Mouse (Mus musculus) T-helper 17 cell (primary cell): ENCODE measurements around the gene Ank3.

ENCODE experiments used
- in situ Hi-C, 2 experiments: fragments of 300-600 bp; cut with MboI, MseI; formaldehyde crosslinking; loops; 1 replicate in 1 of 2; 2 replicates in 1 of 2; pipeline ENCODE4 v1.15.1; 2025; ENCODE audit warnings: high pct_unique_total_duplicates in 2 of 2

Ank3 gene

GRCm38 (mm10) chr10:69399814-69400385 is 1.3 kb downstream of the Ank3 start:
- in situ Hi-C loops: no loop called here

DNA sequence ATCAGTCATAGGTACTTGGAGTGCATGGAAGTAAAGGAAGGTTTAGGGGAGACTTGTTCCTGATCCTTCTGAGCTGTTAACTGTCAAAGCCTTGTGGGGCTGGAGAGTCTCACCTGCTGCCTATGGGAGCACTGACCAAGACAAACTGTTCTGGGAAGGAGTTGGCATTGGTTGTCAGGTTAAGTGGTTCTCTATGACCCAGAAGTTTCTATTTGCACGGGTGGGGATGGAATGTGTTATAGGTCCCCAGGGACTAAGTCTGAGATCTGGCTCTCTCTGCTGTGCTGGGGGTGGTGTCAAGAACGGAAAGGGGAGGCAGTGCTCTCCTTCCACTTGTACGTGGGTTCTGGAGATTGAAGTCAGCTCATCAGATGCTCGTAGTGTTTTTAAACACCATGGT is 6.9 kb downstream of the Ank3 start:
- in situ Hi-C loops: no loop called here

DNA sequence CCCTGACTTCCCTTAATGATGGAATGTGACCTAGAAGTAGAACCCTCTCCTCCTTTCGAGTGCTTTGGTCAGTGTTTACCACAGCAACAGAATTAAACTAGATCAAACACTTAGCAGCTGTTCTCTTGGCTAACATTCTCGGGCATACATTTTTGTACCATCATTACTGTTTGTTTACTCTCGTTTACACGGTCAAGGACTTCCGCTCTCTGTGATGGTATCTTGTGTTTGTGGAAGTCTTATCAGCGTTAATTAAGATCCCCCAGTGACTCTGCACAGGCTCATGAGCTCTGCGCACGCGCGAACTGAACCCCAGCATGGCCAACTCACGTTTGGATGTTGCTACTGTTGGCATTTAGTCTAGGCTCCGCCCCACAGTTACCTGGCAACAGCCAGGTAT is 16.3 kb downstream of the Ank3 start:
- in situ Hi-C loops: no loop called here

- in situ Hi-C loops: no loop called here
Observed at GRCm38 (mm10) chr10:69418716-69419115, 20.1 kb downstream of the Ank3 start.

DNA sequence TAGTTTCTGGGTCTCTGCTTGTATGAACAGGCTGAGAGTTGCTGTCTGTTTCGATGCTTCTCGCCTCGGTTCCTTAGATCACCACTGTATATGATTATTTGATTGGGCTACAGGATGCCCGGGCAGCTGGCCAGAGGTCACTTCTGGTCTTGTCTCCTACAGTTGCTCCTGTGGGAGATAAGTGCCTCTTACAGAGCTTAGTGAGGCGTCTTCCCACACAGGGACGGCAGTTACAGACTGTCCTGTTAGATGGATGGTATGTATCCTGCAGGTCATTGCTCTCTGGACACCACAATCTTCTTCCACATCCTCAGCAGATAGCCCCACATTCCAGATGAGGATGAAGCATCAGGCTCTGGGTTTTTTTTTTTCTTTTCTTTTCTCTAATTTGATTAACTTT is 21.7 kb downstream of the Ank3 start:
- in situ Hi-C loops: no loop called here

GRCm38 (mm10) chr10:69424051-69424450 is 25.5 kb downstream of the Ank3 start:
- in situ Hi-C loops: no loop called here

DNA sequence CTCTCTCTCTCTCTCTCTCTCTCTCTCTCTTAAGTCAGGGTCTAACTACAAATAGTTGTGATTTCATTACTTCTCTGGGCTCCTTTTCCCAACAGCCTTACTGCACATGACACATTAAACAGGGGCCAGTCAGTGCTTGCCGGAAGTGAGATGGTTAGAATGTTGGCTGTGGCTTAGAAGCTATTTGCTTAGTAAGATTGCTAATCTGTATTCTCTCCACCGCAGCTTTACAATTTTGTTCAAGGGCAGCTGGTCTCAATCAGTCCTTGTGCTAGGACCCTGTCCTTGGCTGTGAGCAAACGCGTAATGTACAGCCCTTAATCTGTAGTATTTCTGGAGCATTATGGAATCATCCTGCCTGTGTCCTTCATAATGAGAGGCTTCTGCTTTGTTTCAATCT is 31.6 kb downstream of the Ank3 start:
- in situ Hi-C loops: no loop called here

DNA sequence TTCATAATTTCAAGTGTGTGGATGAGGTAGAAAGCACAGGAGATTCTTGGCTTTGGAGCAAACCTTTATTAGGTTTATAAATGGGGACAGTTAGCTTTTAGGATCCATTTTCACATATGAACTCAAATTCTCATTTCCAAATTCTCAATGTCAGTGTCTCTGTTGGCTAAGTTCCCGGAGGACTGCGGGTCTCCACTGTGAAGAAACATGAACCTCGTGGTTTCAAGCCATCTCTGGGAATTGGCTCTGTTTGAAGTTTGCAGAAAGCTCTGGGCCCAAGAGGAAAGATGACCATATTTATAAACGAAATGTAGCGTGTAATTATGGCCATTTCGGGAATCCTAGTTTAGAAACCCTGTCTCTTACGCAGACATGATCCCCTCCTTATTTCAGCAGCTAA is 32.5 kb downstream of the Ank3 start:
- in situ Hi-C loops: no loop called here

DNA sequence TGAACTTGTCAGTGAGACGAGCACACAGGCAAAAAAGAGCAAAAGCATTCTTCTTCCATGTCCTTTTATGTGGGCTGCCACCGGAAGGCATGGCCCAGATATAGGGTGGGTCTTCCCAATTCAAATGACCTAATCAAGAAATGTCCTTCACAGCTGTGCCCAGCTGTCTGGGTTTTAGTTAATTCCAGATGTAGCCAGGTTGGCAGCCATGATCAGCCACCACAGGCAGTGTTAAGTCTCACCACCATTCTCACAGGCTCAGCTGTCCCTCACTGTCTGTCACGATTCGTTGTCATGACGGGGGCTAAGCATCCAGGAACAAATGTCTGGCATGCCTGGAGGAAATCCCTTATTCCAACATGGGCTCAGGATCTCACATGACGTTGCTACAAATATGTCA is 36.6 kb downstream of the Ank3 start:
- in situ Hi-C loops: no loop called here

DNA sequence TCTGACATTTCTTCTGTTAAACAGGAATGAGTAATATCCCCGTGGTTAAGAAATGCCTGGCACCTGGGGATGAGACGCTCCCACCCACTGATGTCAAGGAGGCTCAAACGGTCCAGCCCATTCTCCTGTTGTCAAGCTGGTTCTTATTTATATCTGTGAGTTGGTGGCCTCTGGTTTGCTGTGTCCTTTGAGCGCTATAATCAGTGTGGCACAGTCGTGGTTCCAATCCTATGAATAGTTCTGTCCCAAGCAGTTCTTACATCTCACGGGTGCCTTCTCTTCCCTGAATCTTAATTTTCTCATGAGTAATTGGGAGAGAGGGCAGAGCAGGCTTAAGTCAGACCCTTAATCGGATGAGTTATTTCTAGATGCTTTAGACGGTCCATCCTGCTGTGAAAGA is 40.9 kb downstream of the Ank3 start:
- in situ Hi-C loops: no loop called here

DNA sequence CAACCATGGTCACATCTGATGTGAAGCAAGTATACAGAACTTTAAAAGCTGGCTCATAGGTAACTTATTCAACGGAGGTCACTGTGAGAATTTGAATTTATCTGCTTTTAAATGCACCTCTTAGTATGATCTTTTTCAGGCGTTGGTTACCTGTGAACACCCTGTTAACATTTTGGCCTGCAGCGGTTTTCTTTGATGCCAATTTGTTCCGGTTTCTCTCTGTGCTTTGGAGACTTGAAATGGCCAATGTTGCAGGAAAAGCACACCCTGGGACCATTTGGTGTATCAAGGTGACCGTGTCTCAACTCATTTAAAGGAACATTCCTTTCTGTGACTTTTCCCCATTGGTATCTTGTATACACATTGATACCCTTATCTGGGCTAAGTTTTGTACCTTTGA is 46.0 kb downstream of the Ank3 start:
- in situ Hi-C loops: no loop called here

DNA sequence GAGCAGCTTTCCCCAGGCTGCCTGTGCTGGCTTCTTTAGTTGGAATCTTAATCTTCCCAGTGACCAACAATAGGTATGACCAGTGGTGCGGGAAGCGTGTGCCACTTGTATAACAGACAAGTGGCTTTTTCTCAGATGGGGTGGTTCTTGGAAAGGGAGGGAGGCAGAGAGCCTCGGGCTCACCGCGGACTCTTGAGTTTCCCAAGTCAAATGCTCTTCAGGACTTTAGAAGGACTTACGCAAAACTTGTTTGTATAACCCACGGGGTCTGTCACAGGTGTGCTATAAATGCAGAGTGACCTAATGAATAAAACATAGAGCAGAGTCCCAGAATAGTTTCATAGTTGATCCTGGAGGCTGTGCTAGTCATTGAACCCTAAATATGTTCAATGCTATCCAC is 47.4 kb downstream of the Ank3 start:
- in situ Hi-C loops: no loop called here

DNA sequence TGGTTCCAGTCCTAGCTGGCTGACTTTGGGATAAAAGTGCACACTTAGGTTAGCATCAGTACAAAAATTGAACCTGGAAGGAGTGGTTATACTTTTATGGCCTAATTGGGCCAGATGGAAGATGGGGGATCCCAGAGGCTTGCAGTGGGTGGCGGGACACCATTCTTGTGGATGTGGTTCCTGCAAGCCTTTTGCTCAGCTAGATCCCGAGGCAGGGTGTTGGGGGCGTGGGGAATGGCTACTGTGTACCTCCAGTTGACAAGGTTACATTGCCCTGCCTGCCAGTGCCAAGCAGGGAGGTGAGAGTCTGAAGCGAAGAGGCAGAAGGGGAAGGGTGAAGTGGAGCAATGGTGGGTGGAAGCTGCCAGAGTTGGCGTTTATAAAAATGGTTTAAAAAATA is 48.0 kb downstream of the Ank3 start:
- in situ Hi-C loops: no loop called here

DNA sequence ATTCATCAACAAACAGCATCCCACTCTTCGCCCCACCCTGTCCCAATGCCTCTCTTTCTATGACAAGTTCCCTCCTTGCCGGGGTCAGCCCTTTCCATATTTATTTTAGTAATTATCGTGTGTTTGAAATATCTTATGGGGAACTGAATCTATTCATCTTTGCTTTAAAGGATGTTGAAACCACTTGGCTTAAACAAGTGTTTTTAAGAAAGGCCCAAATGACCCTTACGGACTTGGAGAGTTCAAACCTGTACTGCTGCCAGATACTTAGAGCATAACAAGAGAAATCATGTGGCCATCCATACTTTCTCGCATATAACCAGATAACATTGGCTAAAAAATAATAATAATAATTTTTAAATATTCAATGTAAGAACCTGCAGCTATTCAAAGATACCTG is 48.7 kb downstream of the Ank3 start:
- in situ Hi-C loops: no loop called here

GRCm38 (mm10) chr10:69448174-69448573 is 49.6 kb downstream of the Ank3 start:
- in situ Hi-C loops: no loop called here

DNA sequence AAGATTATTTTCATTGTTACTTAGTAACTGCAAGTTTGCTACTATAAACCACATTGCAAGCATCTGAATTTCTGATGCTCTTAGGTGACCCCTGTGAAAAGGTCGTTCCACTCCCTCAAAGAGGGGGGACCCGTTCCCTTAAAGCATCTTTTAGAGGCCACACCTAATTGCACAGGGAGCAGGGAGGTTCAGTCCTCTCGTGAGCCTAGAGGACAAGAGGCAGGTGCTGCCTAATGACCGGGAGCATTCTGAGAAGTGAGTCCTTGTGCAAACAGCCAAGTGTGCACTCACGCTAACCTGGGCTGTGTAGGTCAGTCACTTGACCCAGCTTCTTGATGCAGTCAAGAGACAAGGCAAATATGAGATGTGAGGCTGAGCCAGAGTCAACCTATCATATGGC is 52.4 kb downstream of the Ank3 start:
- in situ Hi-C loops: loop anchor here (5.0 kb wide), 2 partner anchors 201 to 216 kb away; no protein-coding TSS in a partner anchor

DNA sequence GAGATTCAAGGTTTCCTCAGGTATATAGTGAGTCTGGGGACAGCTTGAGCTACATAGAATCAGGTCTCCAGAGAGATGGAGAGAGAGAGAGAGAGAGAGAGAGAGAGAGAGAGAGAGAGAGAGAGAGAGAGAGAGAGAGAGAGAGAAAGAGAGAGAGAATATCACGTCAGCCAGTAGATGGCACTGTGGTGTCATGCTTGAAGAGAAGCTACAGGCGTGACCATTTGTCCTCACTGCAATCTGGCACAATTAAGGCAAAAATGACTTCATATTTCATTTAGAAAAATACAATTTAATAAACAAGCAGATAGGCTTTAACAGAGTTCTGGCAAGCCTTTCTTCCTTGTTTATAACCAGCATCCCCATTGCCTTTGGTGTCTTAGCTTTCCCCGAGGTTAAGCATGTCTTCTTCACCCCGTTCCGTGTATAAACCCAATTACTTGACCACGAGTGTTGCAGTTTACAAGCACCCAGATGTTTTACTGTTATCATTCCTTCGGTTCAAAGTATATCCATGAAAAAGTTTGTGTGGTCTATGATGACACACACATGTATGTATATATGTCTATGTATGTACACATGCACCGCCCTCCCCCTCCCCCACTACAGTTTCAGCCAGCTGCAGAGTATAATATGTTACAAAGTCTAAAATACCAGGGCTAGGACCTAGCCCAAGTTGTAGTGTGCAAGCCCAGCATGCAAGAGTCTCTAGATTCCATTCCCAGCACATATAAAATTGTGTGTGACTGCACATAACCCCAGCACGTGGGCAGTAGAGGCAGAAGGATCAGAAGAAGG is 53.8 kb downstream of the Ank3 start:
- in situ Hi-C loops: loop anchor here (5.0 kb wide), 2 partner anchors 200 to 215 kb away; no protein-coding TSS in a partner anchor

GRCm38 (mm10) chr10:69453531-69453930 is 55.0 kb downstream of the Ank3 start:
- in situ Hi-C loops: loop anchor here (5.0 kb wide), 2 partner anchors 199 to 214 kb away; no protein-coding TSS in a partner anchor

GRCm38 (mm10) chr10:69454480-69454879 is 55.9 kb downstream of the Ank3 start:
- in situ Hi-C loops: loop anchor here (5.0 kb wide), 2 partner anchors 198 to 213 kb away; no protein-coding TSS in a partner anchor

GRCm38 (mm10) chr10:69464826-69465225 is 66.3 kb downstream of the Ank3 start:
- in situ Hi-C loops: no loop called here

DNA sequence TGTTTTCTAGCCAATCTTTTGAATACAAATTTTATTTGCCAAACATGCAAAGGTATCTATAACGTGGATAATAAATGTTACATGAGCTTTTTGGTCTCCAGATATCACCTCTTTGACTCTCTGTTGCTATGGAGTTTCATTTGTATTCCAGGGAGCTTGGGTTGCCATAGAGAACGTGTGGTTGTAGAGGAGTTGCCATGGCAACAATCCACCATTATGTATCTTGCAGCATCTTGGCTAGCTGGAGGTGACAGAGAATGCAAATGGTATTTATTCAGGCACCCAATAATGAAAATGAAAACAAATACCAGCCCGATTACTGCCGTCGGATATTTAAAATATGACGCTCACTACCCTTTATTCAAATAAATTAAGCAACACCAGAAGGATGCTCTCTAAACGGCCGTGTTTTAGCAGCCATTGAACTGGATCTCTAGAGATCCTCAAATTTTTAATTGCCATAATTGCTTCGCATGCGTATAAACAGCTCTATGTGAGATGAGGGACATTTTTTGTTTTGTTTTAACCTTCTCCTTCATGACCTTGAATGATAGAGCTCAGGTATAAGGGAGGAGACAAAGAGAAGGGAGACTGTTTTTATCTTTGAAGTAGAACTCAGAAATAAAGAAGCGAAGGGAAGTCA is 67.1 kb downstream of the Ank3 start:
- in situ Hi-C loops: no loop called here

DNA sequence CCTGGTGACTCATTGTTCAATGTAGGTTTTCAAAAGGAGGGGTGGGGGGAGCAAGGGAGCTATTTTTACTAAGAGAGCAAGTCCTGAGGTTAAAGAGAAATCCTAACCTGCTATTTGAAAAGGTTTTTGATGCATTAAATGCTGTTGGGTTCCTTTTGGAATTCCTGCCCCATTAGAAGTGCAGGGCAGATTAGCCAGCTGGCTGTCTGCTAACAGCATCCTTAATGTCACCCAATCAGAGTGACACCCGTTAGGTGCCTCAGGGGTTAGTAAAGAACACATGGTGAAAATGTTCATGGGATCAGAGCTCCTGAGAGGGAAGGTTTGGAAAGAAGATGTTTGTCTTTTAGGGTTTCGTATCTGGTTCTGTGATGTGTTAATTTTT is 67.6 kb downstream of the Ank3 start:
- in situ Hi-C loops: no loop called here

- in situ Hi-C loops: no loop called here
Observed at GRCm38 (mm10) chr10:69466586-69466985, 68.0 kb downstream of the Ank3 start.
